Mouse (Mus musculus): ENCODE data around the gene Olfr155.

GRCm38 (mm10) chr4:43833752-43834151 lies 17.6 kb upstream of the Olfr155 start:
- TF ChIP-seq POLR2A (IDR thresholded peaks at IDR 0.05; ENCODE audit: insufficient read length, low read depth): no peak
- TF ChIP-seq MYOG (IDR thresholded peaks at IDR 0.05; ENCODE audit: control insufficient read depth in 1 of 3, insufficient read depth in 1 of 3, insufficient read length in 2 of 3, low read depth in 2 of 3): no peak
- TF ChIP-seq TCF12 (IDR thresholded peaks at IDR 0.05; ENCODE audit: insufficient read depth, poor library complexity, severe bottlenecking): no peak
- no peak for TF ChIP-seq CEBPB (IDR thresholded peaks at IDR 0.05; ENCODE audit: insufficient read depth, poor library complexity, severe bottlenecking)
- no peak for TF ChIP-seq MYOD1 (IDR thresholded peaks at IDR 0.05; ENCODE audit: control insufficient read depth in 1 of 3, insufficient read length in 2 of 3, low read depth in 2 of 3)
- TF ChIP-seq REST (IDR thresholded peaks at IDR 0.05; ENCODE audit: insufficient read depth, insufficient read length): no peak
- TF ChIP-seq MAX (IDR thresholded peaks at IDR 0.05; ENCODE audit: low read depth): no peak
- TF ChIP-seq POLR2AphosphoS2 (IDR thresholded peaks at IDR 0.05; ENCODE audit: insufficient read length, low read depth): no peak
- TF ChIP-seq TCF3 (IDR thresholded peaks at IDR 0.05; ENCODE audit: insufficient read length, low read depth): no peak
- no peak for TF ChIP-seq USF1 (IDR thresholded peaks at IDR 0.05; ENCODE audit: low read depth)
- TF ChIP-seq E2F4 (IDR thresholded peaks at IDR 0.05; ENCODE audit: insufficient read depth): no peak
